Mouse (Mus musculus) central nervous system, embryonic 14 days (tissue): ENCODE measurements around the gene Mcm2. TPM values are rescaled to one million over a fixed set of nuclear protein-coding genes. Genes with fewer than 3 reads are reported as not detected.

Experiments
- polyA plus RNA-seq: library from polyadenylated mRNA; depleted of rRNA; stranded (reverse); fragments of >200 nt; gene quantifications from 2 replicates; pipeline ENCODE4 v1.2.3, GENCODE M21; 2012; rRNA removed

Gene Mcm2
- polyA plus RNA-seq = 61.8 and 76.0 TPM in 2 replicates

GRCm38 (mm10) chr6:88898534-88899048 is at the start of gene Mcm2:
Gene Mcm2, minus strand, starts transcription at chr6:88898780.

GRCm38 (mm10) chr6:88901947-88902820 is 3.6 kb upstream of the Mcm2 start, which contains the start of gene Tpra1:
Gene Tpra1, plus strand, starts transcription at chr6:88902251.

GRCm38 (mm10) chr6:88874868-88875508 is 23.6 kb downstream of the Mcm2 start, which contains the start of gene Podxl2:
Gene Podxl2, minus strand, starts transcription at chr6:88875044.

GRCm38 (mm10) chr6:88841781-88842689 is 56.5 kb downstream of the Mcm2 start, which contains the start of gene Abtb1:
Gene Abtb1, minus strand, starts transcription at chr6:88841984.

Other genes with a start within 250 kb of the Mcm2 start
- gene Mgll, start 174.4 kb downstream of the Mcm2 start, polyA plus RNA-seq = 7.2 and 7.7 TPM in 2 replicates
- gene Abtb1, start 56.8 kb downstream of the Mcm2 start, polyA plus RNA-seq = 67.0 and 69.6 TPM in 2 replicates
- gene Podxl2, start 23.7 kb downstream of the Mcm2 start, polyA plus RNA-seq = 911 and 978 TPM in 2 replicates
- gene Tpra1, start 3.5 kb upstream of the Mcm2 start, polyA plus RNA-seq = 124 and 135 TPM in 2 replicates